Mouse (Mus musculus): ENCODE results near the gene Gm10717.
"Not testable (repeated sequence)": the region's sequence is repeated elsewhere in the genome, so short reads cannot be mapped to it uniquely, and the experiment has no call there.

Gm10717 gene

DNA sequence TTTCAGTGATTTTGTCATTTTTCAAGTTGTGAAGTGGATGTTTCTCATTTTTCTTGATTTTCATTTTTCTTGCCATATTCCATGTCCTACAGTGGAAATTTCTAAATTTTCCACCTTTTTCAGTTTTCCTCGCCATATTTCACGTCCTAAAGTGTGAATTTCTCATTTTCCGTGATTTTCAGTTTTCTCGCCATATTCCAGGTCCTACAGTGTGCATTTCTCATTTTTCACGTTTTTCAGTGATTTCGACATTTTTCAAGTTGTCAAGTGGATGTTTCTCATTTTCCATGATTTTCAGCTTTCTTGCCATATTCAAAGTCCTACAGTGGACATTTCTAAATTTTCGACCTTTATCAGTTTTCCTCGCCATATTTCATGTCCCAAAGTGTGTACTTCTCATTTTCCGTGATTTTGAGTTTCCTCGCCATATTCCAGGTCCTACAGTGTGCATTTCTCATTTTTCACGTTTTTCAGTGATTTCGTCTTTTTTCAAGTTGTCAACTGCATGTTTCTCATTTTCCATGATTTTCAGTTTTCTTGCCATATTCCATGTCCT, at the start of gene Gm10717:
Gene Gm10717, plus strand, starts transcription at position 506 of the 556 bp plus-strand sequence.
- DNase-seq (ENCODE audit: low spot score in 2 of 2): peak; percentile 7 to 74

- DNase-seq (ENCODE audit: low spot score in 2 of 2): peak in 1 of 2 experiments; percentile 58
Observed at GRCm38 (mm10) chr9:3000445-3000972, 24.7 kb upstream of the Gm10717 start, which contains the start of gene Gm10722. Gene Gm10722, plus strand, starts transcription at chr9:3000922.

DNA sequence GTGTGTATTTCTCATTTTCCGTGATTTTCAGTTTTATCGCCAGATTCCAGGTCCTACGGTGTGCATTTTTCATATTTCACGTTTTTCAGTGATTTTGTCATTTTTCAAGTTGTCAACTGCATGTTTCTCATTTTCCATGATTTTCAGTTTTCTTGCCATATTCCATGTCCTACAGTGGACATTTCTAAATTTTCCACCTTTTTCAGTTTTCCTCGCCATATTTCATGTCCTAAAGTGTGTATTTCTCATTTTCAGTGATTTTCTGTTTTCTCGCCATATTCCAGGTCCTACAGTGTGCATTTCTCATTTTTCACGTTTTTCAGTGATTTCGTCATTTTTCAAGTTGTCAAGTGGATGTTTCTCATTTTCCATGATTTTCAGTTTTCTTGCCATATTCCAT, 24.2 kb upstream of the Gm10717 start:
- DNase-seq (ENCODE audit: low spot score in 2 of 2): peak in 1 of 2 experiments; percentile 73

DNA sequence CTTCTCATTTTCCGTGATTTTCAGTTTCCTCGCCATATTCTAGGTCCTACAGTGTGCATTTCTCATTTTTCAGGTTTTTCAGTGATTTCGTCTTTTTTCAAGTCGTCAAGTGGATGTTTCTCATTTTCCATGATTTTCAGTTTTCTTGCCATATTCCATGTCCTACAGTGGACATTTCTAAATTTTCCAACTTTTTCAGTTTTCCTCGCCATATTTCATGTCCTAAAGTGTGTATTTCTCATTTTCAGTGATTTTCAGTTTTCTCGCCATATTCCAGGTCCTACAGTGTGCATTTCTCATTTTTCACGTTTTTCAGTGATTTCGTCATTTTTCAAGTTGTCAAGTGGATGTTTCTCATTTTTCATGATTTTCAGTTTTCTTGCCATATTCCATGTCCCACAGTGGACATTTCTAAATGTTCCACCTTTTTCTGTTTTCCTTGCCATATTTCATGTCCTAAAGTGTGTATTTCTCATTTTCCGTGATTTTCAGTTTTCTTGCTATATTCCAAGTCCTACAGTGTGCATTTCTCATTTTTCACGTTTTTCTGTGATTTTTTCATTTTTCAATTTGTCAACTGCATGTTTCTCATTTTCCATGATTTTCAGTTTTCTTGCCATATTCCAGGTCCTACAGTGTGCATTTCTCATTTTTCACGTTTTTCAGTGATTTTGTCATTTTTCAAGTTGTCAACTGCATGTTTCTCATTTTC, 23.1 kb upstream of the Gm10717 start:
- peak; percentile 99 to 100 for DNase-seq (ENCODE audit: low spot score in 2 of 2)

DNA sequence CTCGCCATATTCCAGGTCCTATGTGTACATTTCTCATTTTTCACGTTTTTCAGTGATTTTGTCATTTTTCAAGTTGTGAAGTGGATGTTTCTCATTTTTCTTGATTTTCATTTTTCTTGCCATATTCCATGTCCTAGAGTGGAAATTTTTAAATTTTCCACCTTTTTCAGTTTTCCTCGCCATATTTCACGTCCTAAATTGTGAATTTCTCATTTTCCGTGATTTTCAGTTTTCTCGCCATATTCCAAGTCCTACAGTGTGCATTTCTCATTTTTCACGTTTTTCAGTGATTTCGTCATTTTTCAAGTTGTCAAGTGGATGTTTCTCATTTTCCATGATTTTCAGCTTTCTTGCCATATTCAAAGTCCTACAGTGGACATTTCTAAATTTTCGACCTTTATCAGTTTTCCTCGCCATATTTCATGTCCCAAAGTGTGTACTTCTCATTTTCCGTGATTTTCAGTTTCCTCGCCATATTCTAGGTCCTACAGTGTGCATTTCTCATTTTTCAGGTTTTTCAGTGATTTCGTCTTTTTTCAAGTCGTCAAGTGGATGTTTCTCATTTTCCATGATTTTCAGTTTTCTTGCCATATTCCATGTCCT, 22.3 kb upstream of the Gm10717 start, which contains the start of gene Gm11168:
Gene Gm11168, plus strand, starts transcription at position 553 of the 603 bp plus-strand sequence.
- not testable (repeated sequence) for DNase-seq (ENCODE audit: low spot score in 2 of 2)

- not testable (repeated sequence) for DNase-seq (ENCODE audit: low spot score in 2 of 2)
Observed at GRCm38 (mm10) chr9:3006179-3006578, 19.0 kb upstream of the Gm10717 start.

DNA sequence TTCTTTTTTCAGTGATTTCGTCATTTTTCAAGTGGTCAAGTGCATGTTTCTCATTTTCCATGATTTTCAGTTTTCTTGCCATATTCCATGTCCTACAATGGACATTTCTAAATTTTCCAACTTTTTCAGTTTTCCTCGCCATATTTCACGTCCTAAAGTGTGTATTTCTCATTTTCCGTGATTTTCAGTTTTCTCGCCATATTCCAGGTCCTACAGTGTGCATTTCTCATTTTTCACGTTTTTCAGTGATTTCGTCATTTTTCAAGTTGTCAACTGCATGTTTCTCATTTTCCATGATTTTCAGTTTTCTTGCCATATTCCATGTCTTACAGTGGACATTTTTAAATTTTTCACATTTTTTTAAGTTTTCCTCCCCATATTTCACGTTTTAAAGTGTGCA, 18.6 kb upstream of the Gm10717 start:
- peak; percentile 100 for DNase-seq (ENCODE audit: low spot score in 2 of 2)

DNA sequence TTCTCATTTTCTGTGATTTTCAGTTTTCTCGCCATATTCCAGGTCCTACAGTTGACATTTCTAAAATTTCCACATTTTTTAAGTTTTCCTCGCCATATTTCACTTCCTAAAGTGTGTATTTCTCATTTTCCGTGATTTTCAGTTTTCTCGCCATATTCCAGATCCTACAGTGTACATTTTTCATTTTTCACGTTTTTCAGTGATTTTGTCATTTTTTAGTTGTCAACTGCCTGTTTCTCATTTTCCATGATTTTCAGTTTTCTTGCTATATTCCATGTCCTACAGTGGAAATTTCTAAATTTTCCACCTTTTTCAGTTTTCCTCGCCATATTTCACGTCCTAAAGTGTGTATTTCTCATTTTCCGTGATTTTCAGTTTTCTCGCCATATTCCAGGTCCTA, 17.9 kb upstream of the Gm10717 start:
- DNase-seq (ENCODE audit: low spot score in 2 of 2): not testable (repeated sequence)

DNA sequence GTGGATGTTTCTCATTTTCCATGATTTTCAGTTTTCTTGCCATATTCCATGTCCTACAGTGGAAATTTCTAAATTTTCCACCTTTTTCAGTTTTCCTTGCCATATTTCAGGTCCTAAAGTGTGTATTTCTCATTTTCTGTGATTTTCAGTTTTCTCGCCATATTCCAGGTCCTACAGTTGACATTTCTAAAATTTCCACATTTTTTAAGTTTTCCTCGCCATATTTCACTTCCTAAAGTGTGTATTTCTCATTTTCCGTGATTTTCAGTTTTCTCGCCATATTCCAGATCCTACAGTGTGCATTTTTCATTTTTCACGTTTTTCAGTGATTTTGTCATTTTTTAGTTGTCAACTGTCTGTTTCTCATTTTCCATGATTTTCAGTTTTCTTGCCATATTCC, 15.9 kb upstream of the Gm10717 start:
- DNase-seq (ENCODE audit: low spot score in 2 of 2): not testable (repeated sequence)

- not testable (repeated sequence) for DNase-seq (ENCODE audit: low spot score in 2 of 2)
Observed at GRCm38 (mm10) chr9:3012054-3012621, 13.1 kb upstream of the Gm10717 start.

GRCm38 (mm10) chr9:3012733-3013279, 12.4 kb upstream of the Gm10717 start, which contains the start of gene Gm10721:
Gene Gm10721, plus strand, starts transcription at chr9:3013140.
- not testable (repeated sequence) for DNase-seq (ENCODE audit: low spot score in 2 of 2)

- DNase-seq (ENCODE audit: low spot score in 2 of 2): not testable (repeated sequence)
Observed at GRCm38 (mm10) chr9:3015354-3015753, 9.9 kb upstream of the Gm10717 start, which contains the start of gene Gm10720. Gene Gm10720, plus strand, starts transcription at chr9:3015654.

DNA sequence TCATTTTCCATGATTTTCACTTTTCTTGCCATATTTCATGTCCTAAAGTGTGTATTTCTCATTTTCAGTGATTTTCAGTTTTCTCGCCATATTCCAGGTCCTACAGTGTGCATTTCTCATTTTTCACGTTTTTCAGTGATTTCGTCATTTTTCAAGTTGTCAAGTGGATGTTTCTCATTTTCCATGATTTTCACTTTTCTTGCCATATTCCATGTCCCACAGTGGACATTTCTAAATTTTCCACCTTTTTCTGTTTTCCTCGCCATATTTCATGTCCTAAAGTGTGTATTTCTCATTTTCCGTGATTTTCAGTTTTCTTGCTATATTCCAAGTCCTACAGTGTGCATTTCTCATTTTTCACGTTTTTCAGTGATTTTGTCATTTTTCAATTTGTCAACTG, 9.3 kb upstream of the Gm10717 start:
- DNase-seq (ENCODE audit: low spot score in 2 of 2): peak in 1 of 2 experiments; percentile 20

DNA sequence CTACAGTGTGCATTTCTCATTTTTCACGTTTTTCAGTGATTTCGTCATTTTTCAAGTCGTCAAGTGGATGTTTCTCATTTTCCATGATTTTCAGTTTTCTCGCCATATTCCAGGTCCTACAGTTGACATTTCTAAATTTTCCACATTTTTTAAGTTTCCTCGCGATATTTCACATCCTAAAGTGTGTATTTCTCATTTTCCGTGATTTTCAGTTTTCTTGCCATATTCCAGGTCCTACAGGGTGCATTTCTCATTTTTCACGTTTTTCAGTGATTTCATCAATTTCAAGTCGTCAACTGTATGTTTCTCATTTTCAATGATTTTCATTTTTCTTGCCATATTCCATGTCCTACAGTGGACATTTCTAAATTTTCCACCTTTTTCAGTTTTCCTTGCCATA, 8.1 kb upstream of the Gm10717 start, which contains the start of gene Gm10719:
Gene Gm10719, plus strand, starts transcription at position 301 of the 400 bp plus-strand sequence.
- not testable (repeated sequence) for DNase-seq (ENCODE audit: low spot score in 2 of 2)

- DNase-seq (ENCODE audit: low spot score in 2 of 2): peak; percentile 84 to 93
Observed at GRCm38 (mm10) chr9:3018944-3019343, 6.3 kb upstream of the Gm10717 start.

- peak; percentile 41 to 96 for DNase-seq (ENCODE audit: low spot score in 2 of 2)
Observed at GRCm38 (mm10) chr9:3019835-3020727, 5.1 kb upstream of the Gm10717 start.

- peak; percentile 34 to 99 for DNase-seq (ENCODE audit: low spot score in 2 of 2)
Observed at GRCm38 (mm10) chr9:3022316-3023008, 2.8 kb upstream of the Gm10717 start.

GRCm38 (mm10) chr9:3023312-3023984, 1.8 kb upstream of the Gm10717 start, which contains the start of gene Gm10718:
Gene Gm10718, plus strand, starts transcription at chr9:3023547.
- peak; percentile 42 to 85 for DNase-seq (ENCODE audit: low spot score in 2 of 2)

DNA sequence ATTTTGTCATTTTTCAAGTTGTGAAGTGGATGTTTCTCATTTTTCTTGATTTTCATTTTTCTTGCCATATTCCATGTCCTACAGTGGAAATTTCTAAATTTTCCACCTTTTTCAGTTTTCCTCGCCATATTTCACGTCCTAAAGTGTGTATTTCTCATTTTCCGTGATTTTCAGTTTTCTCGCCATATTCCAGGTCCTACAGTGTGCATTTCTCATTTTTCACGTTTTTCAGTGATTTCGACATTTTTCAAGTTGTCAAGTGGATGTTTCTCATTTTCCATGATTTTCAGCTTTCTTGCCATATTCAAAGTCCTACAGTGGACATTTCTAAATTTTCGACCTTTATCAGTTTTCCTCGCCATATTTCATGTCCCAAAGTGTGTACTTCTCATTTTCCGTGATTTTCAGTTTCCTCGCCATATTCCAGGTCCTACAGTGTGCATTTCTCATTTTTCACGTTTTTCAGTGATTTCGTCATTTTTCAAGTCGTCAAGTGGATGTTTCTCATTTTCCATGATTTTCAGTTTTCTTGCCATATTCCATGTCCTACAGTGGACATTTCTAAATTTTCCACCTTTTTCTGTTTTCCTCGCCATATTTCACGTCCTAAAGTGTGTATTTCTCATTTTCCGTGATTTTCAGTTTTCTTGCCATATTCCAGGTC, 1.1 kb upstream of the Gm10717 start:
- DNase-seq (ENCODE audit: low spot score in 2 of 2): peak; percentile 100

All from frontal cortex, postnatal 25 days (tissue).